Mouse (Mus musculus) E14TG2a.4 (cell line): ENCODE data around the gene Mast4.

Experiments
- CTCF ChIP-seq: conservative IDR thresholded peaks from 2 replicates; pipeline ENCODE4 v1.5.1; 2014; ENCODE audit warnings: low read length
- NANOG ChIP-seq: IDR thresholded peaks from 2 replicates; pipeline ENCODE4 v1.6.1; 2014; ENCODE audit warnings: borderline replicate concordance, low read length, mixed read lengths

- no peak for TF ChIP-seq CTCF
- TF ChIP-seq NANOG, result no peak
Measured at GRCm38 (mm10) chr13:103119728-103120127, 214.6 kb downstream of the Mast4 start.
